Mouse (Mus musculus): ENCODE results near the gene Prkca. TPM values are rescaled to one million over a fixed set of nuclear protein-coding genes. Genes with fewer than 3 reads are reported as not detected.

Prkca gene
- polyA plus RNA-seq, 1 experiment, result 2.2 TPM

GRCm38 (mm10) chr11:108244241-108244640 is 99.5 kb downstream of the Prkca start:
- Histone ChIP-seq H3K36me3 (ENCODE audit: control insufficient read depth, insufficient read depth, low read length) (no peaks in the 10 kb centered on the region), H3K27ac (ENCODE audit: control insufficient read depth, insufficient read depth, low read depth, low read length) (no peak overlapping the region), H3K4me1 (ENCODE audit: control insufficient read depth, insufficient read depth, low read length) (no peaks in the 10 kb centered on the region), H3K4me3 (ENCODE audit: control insufficient read depth, low read depth, low read length) (no peak overlapping the region), H3K27me3 (ENCODE audit: control insufficient read depth, insufficient read depth, low read length) (no peaks in the 10 kb centered on the region)
- TF ChIP-seq CTCF (IDR thresholded peaks at IDR 0.05; ENCODE audit: control insufficient read depth, insufficient read depth, insufficient replicate concordance, low read depth, low read length), result no peak
- TF ChIP-seq POLR2A (IDR thresholded peaks at IDR 0.05; ENCODE audit: control insufficient read depth, low read depth, low read length), result no peak

- Histone ChIP-seq H3K27ac (ENCODE audit: control insufficient read depth, insufficient read depth, low read depth, low read length) (no peak overlapping the region), H3K4me3 (ENCODE audit: control insufficient read depth, low read depth, low read length) (no peak overlapping the region), H3K4me1 (ENCODE audit: control insufficient read depth, insufficient read depth, low read length) (no peaks in the 10 kb centered on the region), H3K27me3 (ENCODE audit: control insufficient read depth, insufficient read depth, low read length) (no peaks in the 10 kb centered on the region), H3K36me3 (ENCODE audit: control insufficient read depth, insufficient read depth, low read length) (no peaks in the 10 kb centered on the region)
- no peak for TF ChIP-seq CTCF (IDR thresholded peaks at IDR 0.05; ENCODE audit: control insufficient read depth, insufficient read depth, insufficient replicate concordance, low read depth, low read length)
- no peak for TF ChIP-seq POLR2A (IDR thresholded peaks at IDR 0.05; ENCODE audit: control insufficient read depth, low read depth, low read length)
Observed at GRCm38 (mm10) chr11:108243633-108244032, 100.1 kb downstream of the Prkca start.

DNA sequence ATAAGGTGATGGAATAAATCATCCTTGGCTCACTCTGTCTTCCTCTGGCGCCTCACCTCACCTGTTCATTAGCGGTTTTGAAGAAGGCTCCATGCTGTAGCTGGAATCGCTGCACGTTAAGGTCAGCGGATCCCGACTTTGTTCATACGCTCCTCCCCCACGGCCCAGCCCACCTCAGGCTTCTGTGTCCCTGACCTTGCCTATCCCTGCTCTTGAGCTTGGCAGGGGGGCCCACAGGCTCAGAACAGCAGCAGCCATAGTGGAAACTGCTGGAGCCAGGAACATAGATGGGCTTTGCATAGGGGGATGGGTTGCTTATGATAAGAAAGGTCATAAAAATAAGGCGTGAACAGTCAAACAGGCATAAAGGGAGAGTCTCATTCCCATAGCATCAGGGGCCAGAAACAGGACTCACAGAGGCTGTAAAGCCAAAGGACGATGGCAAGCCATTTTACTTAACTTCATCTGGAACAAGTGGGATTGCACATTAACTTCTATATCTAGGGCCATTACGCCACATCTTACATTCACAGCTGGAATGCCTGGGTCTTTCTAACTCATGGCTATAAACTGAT is 102.7 kb downstream of the Prkca start:
- no peaks in the 10 kb centered on the region for H3K4me1 ChIP-seq (ENCODE audit: control insufficient read depth, insufficient read depth, low read length)
- no peaks in the 10 kb centered on the region for H3K36me3 ChIP-seq (ENCODE audit: control insufficient read depth, insufficient read depth, low read length)
- H3K27ac ChIP-seq (ENCODE audit: control insufficient read depth, insufficient read depth, low read depth, low read length), result no peak overlapping the region
- TF ChIP-seq CTCF (IDR thresholded peaks at IDR 0.05; ENCODE audit: control insufficient read depth, insufficient read depth, insufficient replicate concordance, low read depth, low read length) (no peak), POLR2A (IDR thresholded peaks at IDR 0.05; ENCODE audit: control insufficient read depth, low read depth, low read length) (no peak)
- no peaks in the 10 kb centered on the region for H3K27me3 ChIP-seq (ENCODE audit: control insufficient read depth, insufficient read depth, low read length)
- no peak overlapping the region for H3K4me3 ChIP-seq (ENCODE audit: control insufficient read depth, low read depth, low read length)

DNA sequence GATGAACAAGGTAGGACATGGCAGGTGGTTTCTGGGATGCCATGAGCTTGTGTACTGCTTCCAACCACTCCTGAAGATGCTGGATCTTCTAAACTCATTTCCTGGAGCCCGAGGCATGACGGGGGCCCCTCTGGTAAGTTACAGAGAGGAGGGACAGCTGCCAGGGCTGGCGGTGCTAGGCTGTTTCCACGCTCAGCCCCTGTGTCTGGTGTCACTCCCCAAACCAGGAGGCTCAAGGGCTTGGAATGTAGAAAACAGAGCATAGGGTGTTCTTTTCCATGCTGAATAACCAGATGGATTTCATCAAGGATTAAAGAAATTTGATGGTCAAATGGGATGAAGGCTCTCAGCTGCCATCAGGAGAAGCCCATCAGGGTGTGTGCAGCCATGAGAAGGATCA is 104.6 kb downstream of the Prkca start:
- TF ChIP-seq POLR2A (IDR thresholded peaks at IDR 0.05; ENCODE audit: control insufficient read depth, low read depth, low read length) (no peak), CTCF (IDR thresholded peaks at IDR 0.05; ENCODE audit: control insufficient read depth, insufficient read depth, insufficient replicate concordance, low read depth, low read length) (no peak)
- H3K27me3 ChIP-seq (ENCODE audit: control insufficient read depth, insufficient read depth, low read length), result no peaks in the 10 kb centered on the region
- H3K27ac ChIP-seq (ENCODE audit: control insufficient read depth, insufficient read depth, low read depth, low read length), result no peak overlapping the region
- no peaks in the 10 kb centered on the region for H3K36me3 ChIP-seq (ENCODE audit: control insufficient read depth, insufficient read depth, low read length)
- no peak overlapping the region for H3K4me3 ChIP-seq (ENCODE audit: control insufficient read depth, low read depth, low read length)
- H3K4me1 ChIP-seq (ENCODE audit: control insufficient read depth, insufficient read depth, low read length), result no peaks in the 10 kb centered on the region

- H3K27ac ChIP-seq (ENCODE audit: control insufficient read depth, insufficient read depth, low read depth, low read length), result no peak overlapping the region
- no peaks in the 10 kb centered on the region for H3K36me3 ChIP-seq (ENCODE audit: control insufficient read depth, insufficient read depth, low read length)
- no peak for TF ChIP-seq POLR2A (IDR thresholded peaks at IDR 0.05; ENCODE audit: control insufficient read depth, low read depth, low read length)
- no peaks in the 10 kb centered on the region for H3K27me3 ChIP-seq (ENCODE audit: control insufficient read depth, insufficient read depth, low read length)
- no peak overlapping the region for H3K4me3 ChIP-seq (ENCODE audit: control insufficient read depth, low read depth, low read length)
- H3K4me1 ChIP-seq (ENCODE audit: control insufficient read depth, insufficient read depth, low read length), result no peaks in the 10 kb centered on the region
Observed at GRCm38 (mm10) chr11:108236754-108237428, 106.8 kb downstream of the Prkca start.

DNA sequence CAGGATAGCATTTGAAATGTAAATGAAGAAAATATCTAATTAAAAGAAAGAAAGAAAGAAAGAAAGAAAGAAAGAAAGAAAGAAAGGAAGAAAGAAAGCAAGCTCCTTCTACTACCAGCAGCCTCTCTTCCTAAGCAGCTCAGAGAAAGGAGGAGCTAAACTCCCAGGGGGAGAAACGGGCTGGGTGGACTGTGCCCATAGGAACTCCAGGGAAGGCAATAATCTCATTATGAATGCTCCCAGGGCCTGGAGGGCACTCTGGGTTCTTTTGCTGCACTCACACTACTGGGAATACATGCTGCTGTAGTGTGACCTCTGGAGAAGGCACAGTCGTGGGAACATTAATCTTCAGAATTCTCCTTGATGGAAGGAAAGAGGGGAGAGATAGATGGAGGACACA is 107.5 kb downstream of the Prkca start:
- Histone ChIP-seq H3K36me3 (ENCODE audit: control insufficient read depth, insufficient read depth, low read length) (no peaks in the 10 kb centered on the region), H3K27me3 (ENCODE audit: control insufficient read depth, insufficient read depth, low read length) (no peaks in the 10 kb centered on the region), H3K4me3 (ENCODE audit: control insufficient read depth, low read depth, low read length) (no peak overlapping the region), H3K4me1 (ENCODE audit: control insufficient read depth, insufficient read depth, low read length) (no peaks in the 10 kb centered on the region), H3K27ac (ENCODE audit: control insufficient read depth, insufficient read depth, low read depth, low read length) (no peak overlapping the region)
- TF ChIP-seq CTCF (IDR thresholded peaks at IDR 0.05; ENCODE audit: control insufficient read depth, insufficient read depth, insufficient replicate concordance, low read depth, low read length) (no peak), POLR2A (IDR thresholded peaks at IDR 0.05; ENCODE audit: control insufficient read depth, low read depth, low read length) (no peak)

DNA sequence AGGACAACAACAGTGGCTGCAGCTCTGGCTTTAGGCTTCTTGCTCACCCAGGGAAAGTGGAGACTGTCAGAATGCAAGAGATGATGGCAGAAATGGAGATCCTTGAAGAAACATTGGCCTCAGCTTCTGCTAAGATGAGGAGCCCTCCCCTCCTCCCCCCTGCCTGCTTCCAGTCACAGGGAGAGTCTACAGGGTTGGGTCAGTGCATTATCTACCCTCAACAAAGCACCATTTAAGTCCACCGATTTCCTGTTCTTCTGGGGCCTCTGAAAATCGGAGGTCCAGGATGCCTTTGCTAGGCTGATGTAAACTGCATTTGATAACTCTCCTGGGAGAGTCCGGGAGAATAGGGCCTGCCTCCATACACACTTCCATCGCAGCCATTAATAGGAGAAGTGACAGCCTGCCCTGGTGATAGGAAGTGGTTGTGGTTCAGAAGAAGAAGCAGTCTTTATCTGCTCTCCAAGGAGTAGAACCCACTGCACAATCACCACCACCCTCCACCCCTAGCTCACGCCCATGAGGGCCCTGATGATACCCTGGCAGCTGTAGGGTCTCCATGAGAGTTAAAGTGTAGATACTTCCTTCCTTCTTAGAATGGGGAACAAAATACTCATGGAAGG is 108.5 kb downstream of the Prkca start:
- Histone ChIP-seq H3K27me3 (ENCODE audit: control insufficient read depth, insufficient read depth, low read length) (no peaks in the 10 kb centered on the region), H3K36me3 (ENCODE audit: control insufficient read depth, insufficient read depth, low read length) (no peaks in the 10 kb centered on the region), H3K27ac (ENCODE audit: control insufficient read depth, insufficient read depth, low read depth, low read length) (no peak overlapping the region), H3K4me1 (ENCODE audit: control insufficient read depth, insufficient read depth, low read length) (no peaks in the 10 kb centered on the region), H3K4me3 (ENCODE audit: control insufficient read depth, low read depth, low read length) (no peak overlapping the region)
- no peak for TF ChIP-seq POLR2A (IDR thresholded peaks at IDR 0.05; ENCODE audit: control insufficient read depth, low read depth, low read length)
- TF ChIP-seq CTCF (IDR thresholded peaks at IDR 0.05; ENCODE audit: control insufficient read depth, insufficient read depth, insufficient replicate concordance, low read depth, low read length), result no peak
